8 mouse cellular contexts compared by ENCODE assay signal in the genomic region with DNA sequence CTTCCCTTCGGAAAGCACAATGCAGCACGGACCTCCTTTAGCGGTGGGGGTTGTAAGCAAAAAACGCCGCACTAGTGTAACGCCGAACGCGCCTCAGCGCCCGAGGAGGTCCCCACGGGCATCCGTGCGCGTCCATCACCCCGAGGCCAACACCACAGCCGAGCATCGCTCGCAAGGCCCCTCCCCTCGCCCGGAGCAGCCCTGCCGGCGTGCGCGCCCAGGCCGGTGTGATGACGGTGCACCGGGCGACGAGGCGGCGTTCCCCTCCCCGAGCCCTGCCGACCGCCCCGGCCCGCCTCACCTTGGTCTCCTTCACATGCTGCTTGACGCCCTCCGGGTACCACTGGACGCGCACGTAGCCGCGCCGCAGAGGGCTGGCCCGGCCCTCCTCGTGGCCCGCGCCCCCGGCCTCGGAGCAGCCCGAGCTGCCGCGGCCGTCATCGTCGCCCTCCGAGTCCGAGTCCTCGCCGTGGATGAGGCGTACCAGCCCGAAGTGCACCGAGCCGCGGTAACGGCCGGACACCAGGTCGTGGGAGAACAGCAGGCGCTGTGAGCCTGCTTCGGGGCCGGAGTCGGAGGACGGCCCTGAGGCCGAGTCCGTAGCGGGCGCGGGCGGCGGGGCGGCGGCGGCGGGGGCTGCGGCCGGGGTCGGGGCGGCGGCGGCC. TPM values are rescaled to one million over a fixed set of nuclear protein-coding genes. Genes with fewer than 3 reads are reported as not detected.
DNase-seq lines count a peak whose midpoint lies in the region; ATAC-seq lines count a peak whose summit lies in the region.

No protein-coding gene starts in this region.

- peak overlapping the region; percentile 99 for H3K4me3 ChIP-seq in kidney, embryonic 15.5 days (replicated peaks)
- peak overlapping the region; percentile 93 for H3K4me3 ChIP-seq in liver, embryonic 16.5 days (ENCODE audit: low read depth, low read length)
- H3K4me3 ChIP-seq in neural tube, embryonic 11.5 days (ENCODE audit: low read depth, low read length): peak overlapping the region; percentile 98
- peak overlapping the region; percentile 96 for H3K4me3 ChIP-seq in stomach, embryonic 15.5 days (replicated peaks)

- peaks cover 31% of the 10 kb centered on the region for H3K4me1 ChIP-seq in kidney, embryonic 15.5 days
- H3K4me1 ChIP-seq in liver, embryonic 16.5 days (ENCODE audit: control insufficient read depth, low read depth, low read length): peaks cover 37% of the 10 kb centered on the region
- peaks cover 9% of the 10 kb centered on the region for H3K4me1 ChIP-seq in neural tube, embryonic 11.5 days (ENCODE audit: control insufficient read depth, insufficient read depth, low read length)
- H3K4me1 ChIP-seq in stomach, embryonic 15.5 days: peaks cover 8% of the 10 kb centered on the region

- H3K9me3 ChIP-seq in kidney, embryonic 15.5 days (replicated peaks): no peaks in the 10 kb centered on the region
- H3K9me3 ChIP-seq in liver, embryonic 16.5 days (replicated peaks; ENCODE audit: control insufficient read depth, low read length): no peaks in the 10 kb centered on the region
- H3K9me3 ChIP-seq in neural tube, embryonic 11.5 days (ENCODE audit: control insufficient read depth, low read length): no peaks in the 10 kb centered on the region
- no peaks in the 10 kb centered on the region for H3K9me3 ChIP-seq in stomach, embryonic 15.5 days

- DNase-seq in B cell, adult 2 months: peak; percentile 54 to 64
- DNase-seq in adrenal gland, adult 18-20 months (ENCODE audit: low spot score in 2 of 2): peak; percentile 45 to 61
- DNase-seq in embryo, embryonic 11 days: peak; percentile 76
- DNase-seq in gastrocnemius, postnatal 4 days (ENCODE audit: low spot score in 2 of 2): peak; percentile 43 to 60
- peak; percentile 70 for DNase-seq in neural tube, embryonic 11.5 days (ENCODE audit: low spot score)

- no peaks in the 10 kb centered on the region for H3K36me3 ChIP-seq in kidney, embryonic 15.5 days
- H3K36me3 ChIP-seq in liver, embryonic 16.5 days (ENCODE audit: control insufficient read depth, insufficient read depth): no peaks in the 10 kb centered on the region
- H3K36me3 ChIP-seq in neural tube, embryonic 11.5 days (ENCODE audit: control insufficient read depth, insufficient read depth, low read length): no peaks in the 10 kb centered on the region
- H3K36me3 ChIP-seq in stomach, embryonic 15.5 days: no peaks in the 10 kb centered on the region

- peak; percentile 78 for ATAC-seq in kidney, embryonic 15.5 days (replicated peaks; ENCODE audit: low FRiP score)
- ATAC-seq in liver, embryonic 16.5 days (ENCODE audit: low read depth): peak; percentile 78
- peak; percentile 66 for ATAC-seq in neural tube, embryonic 11.5 days (ENCODE audit: insufficient read depth, low FRiP score, low TSS enrichment)
- peak; percentile 65 for ATAC-seq in stomach, embryonic 15.5 days (ENCODE audit: insufficient read depth, low FRiP score, low read depth)

- H3K27me3 ChIP-seq in kidney, embryonic 15.5 days: no peaks in the 10 kb centered on the region
- no peaks in the 10 kb centered on the region for H3K27me3 ChIP-seq in liver, embryonic 16.5 days (ENCODE audit: control insufficient read depth, insufficient read depth, low read depth, low read length)
- H3K27me3 ChIP-seq in neural tube, embryonic 11.5 days (ENCODE audit: control insufficient read depth, insufficient read depth, low read length): no peaks in the 10 kb centered on the region
- H3K27me3 ChIP-seq in stomach, embryonic 15.5 days (replicated peaks): no peaks in the 10 kb centered on the region

- H3K4me2 ChIP-seq in kidney, embryonic 15.5 days: peak overlapping the region; percentile 88
- H3K4me2 ChIP-seq in liver, embryonic 16.5 days (ENCODE audit: low read depth, low read length): peak overlapping the region; percentile 90
- H3K4me2 ChIP-seq in neural tube, embryonic 11.5 days (ENCODE audit: low read depth): peak overlapping the region; percentile 59
- peak overlapping the region; percentile 96 for H3K4me2 ChIP-seq in stomach, embryonic 15.5 days

- H3K9ac ChIP-seq in kidney, embryonic 15.5 days: peak overlapping the region; percentile 92
- H3K9ac ChIP-seq in liver, embryonic 16.5 days (ENCODE audit: low read depth, low read length): peak overlapping the region; percentile 99
- H3K9ac ChIP-seq in neural tube, embryonic 11.5 days (ENCODE audit: low read length): peak overlapping the region; percentile 93
- H3K9ac ChIP-seq in stomach, embryonic 15.5 days: peak overlapping the region; percentile 73

- under 1% methylated on average over 64 of the region's 91 CpGs for WGBS in kidney, embryonic 15.5 days
- under 1% methylated on average over 76 of the region's 91 CpGs for WGBS in liver, embryonic 16.5 days (ENCODE audit: insufficient replicate concordance)
- WGBS in neural tube, embryonic 11.5 days: under 1% methylated on average over 70 of the region's 91 CpGs
- under 1% methylated on average over 91 of the region's 91 CpGs for WGBS in stomach, embryonic 15.5 days

- peak overlapping the region; percentile 75 for H3K27ac ChIP-seq in kidney, embryonic 15.5 days
- H3K27ac ChIP-seq in liver, embryonic 16.5 days (ENCODE audit: low read length): peak overlapping the region; percentile 96
- H3K27ac ChIP-seq in neural tube, embryonic 11.5 days (ENCODE audit: low read depth, low read length): peak overlapping the region; percentile 88
- peak overlapping the region; percentile 67 for H3K27ac ChIP-seq in stomach, embryonic 15.5 days

RNA-seq across cellular contexts. Expression of gene Ube2o, which starts 0.4 kb away (rescaled TPM):
- 10 to 100 TPM; 27.6 to 29.0 TPM for total RNA-seq in adrenal gland, adult 18-20 months (2021)
- 10 to 100 TPM; 25.2 to 25.6 TPM for total RNA-seq in gastrocnemius, postnatal 4 days (2021)
- polyA plus RNA-seq in kidney, embryonic 15.5 days (2015; fragmentation: Nextera tagmentation; extraction: Ambion mirVana): 7.3 and 7.4 TPM in 2 replicates
- 15.1 and 18.1 TPM in 2 replicates for polyA plus RNA-seq in liver, embryonic 16.5 days (2015; fragmentation: Nextera tagmentation; extraction: Ambion mirVana)
- polyA plus RNA-seq in neural tube, embryonic 11.5 days (2014; fragmentation: Nextera tagmentation; extraction: Ambion mirVana): 28.8 and 29.1 TPM in 2 replicates
- 12.5 and 14.0 TPM in 2 replicates for polyA plus RNA-seq in stomach, embryonic 15.5 days (2015; fragmentation: Nextera tagmentation; extraction: Ambion mirVana)

RNA-seq across cellular contexts. Expression of gene Aanat, which starts 5.4 kb away (rescaled TPM):
- total RNA-seq in adrenal gland, adult 18-20 months (2021): not detected
- not detected for total RNA-seq in gastrocnemius, postnatal 4 days (2021)
- not detected in 2 replicates for polyA plus RNA-seq in kidney, embryonic 15.5 days (2015; fragmentation: Nextera tagmentation; extraction: Ambion mirVana)
- polyA plus RNA-seq in liver, embryonic 16.5 days (2015; fragmentation: Nextera tagmentation; extraction: Ambion mirVana): not detected in 2 replicates
- polyA plus RNA-seq in neural tube, embryonic 11.5 days (2014; fragmentation: Nextera tagmentation; extraction: Ambion mirVana): not detected in 2 replicates
- polyA plus RNA-seq in stomach, embryonic 15.5 days (2015; fragmentation: Nextera tagmentation; extraction: Ambion mirVana): 0.09 TPM in 1 of 2 replicates, not detected in the other

RNA-seq across cellular contexts. Expression of gene Rhbdf2, which starts 46.0 kb away (rescaled TPM):
- 10 to 100 TPM; 12.1 to 17.6 TPM for total RNA-seq in adrenal gland, adult 18-20 months (2021)
- total RNA-seq in gastrocnemius, postnatal 4 days (2021): 1 to 10 TPM; 7.4 to 9.1 TPM
- polyA plus RNA-seq in kidney, embryonic 15.5 days (2015; fragmentation: Nextera tagmentation; extraction: Ambion mirVana): 9.5 and 9.8 TPM in 2 replicates
- polyA plus RNA-seq in liver, embryonic 16.5 days (2015; fragmentation: Nextera tagmentation; extraction: Ambion mirVana): 6.7 and 7.7 TPM in 2 replicates
- 4.9 and 5.3 TPM in 2 replicates for polyA plus RNA-seq in neural tube, embryonic 11.5 days (2014; fragmentation: Nextera tagmentation; extraction: Ambion mirVana)
- polyA plus RNA-seq in stomach, embryonic 15.5 days (2015; fragmentation: Nextera tagmentation; extraction: Ambion mirVana): 7.4 and 7.5 TPM in 2 replicates

RNA-seq across cellular contexts. Expression of gene Sphk1, which starts 50.1 kb away (rescaled TPM):
- 1 to 10 TPM; 1.9 to 2.5 TPM for total RNA-seq in adrenal gland, adult 18-20 months (2021)
- total RNA-seq in gastrocnemius, postnatal 4 days (2021): 1 to 10 TPM; 4.0 TPM
- 4.1 and 6.3 TPM in 2 replicates for polyA plus RNA-seq in kidney, embryonic 15.5 days (2015; fragmentation: Nextera tagmentation; extraction: Ambion mirVana)
- 23.7 and 24.3 TPM in 2 replicates for polyA plus RNA-seq in liver, embryonic 16.5 days (2015; fragmentation: Nextera tagmentation; extraction: Ambion mirVana)
- 9.9 and 10.9 TPM in 2 replicates for polyA plus RNA-seq in neural tube, embryonic 11.5 days (2014; fragmentation: Nextera tagmentation; extraction: Ambion mirVana)
- polyA plus RNA-seq in stomach, embryonic 15.5 days (2015; fragmentation: Nextera tagmentation; extraction: Ambion mirVana): 15.3 and 20.7 TPM in 2 replicates

Comparison
In these comparisons a context has a peak if more than half of its experiments do, and no peak if none do; other contexts are left out.
1. Peak in every context shown above with its lines: DNase-seq, ATAC-seq, H3K4me3 ChIP-seq and H3K27ac ChIP-seq.